Mouse (Mus musculus): ENCODE results near the gene 2310057M21Rik.

DNA sequence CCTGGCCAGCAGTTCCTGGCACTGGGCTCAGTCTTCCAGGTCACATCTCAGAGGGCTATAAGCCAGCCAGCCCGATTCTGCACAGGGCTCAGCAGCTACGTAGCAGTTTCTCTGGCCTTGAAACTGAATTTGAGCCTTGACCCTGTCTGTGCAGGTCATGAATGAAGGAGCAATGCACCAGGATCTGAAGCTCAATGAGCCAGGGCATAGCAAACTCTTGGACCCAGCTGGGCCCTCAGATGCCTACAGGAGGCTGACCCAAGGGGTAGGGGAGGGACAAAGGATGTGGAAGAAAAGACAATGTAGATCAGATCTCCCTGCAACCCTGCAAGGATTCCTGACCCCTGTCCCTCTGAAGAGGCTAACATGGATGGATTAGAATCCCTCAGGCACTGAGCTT lies 40.4 kb downstream of the 2310057M21Rik start, which contains the start of gene Cuzd1:
- TF ChIP-seq CTCF (IDR thresholded peaks at IDR 0.05; ENCODE audit: low read depth) (no peak), EP300 (IDR thresholded peaks at IDR 0.05; ENCODE audit: low read depth) (no peak)

Data from liver, embryonic 14.5 days (tissue).